Mouse (Mus musculus) spleen, adult 2 months (tissue): Measurements from ENCODE around the gene Sdsl.

Experiments
- CTCF ChIP-seq: fragments of 200-500 bp; IDR thresholded peaks from 2 replicates; pipeline ENCODE4 v1.5.1; 2011; ENCODE audit warnings: mild to moderate bottlenecking, inconsistent platforms; ENCODE audit not compliant: insufficient read depth, insufficient read length, insufficient replicate concordance; ENCODE audit errors: extremely low read depth
- POLR2A ChIP-seq: fragments of 200-500 bp; IDR thresholded peaks from 2 replicates; pipeline ENCODE4 v1.6.1; 2011; ENCODE audit warnings: low read depth, low read length, inconsistent platforms

- TF ChIP-seq CTCF (no peak), POLR2A (no peak)
These were observed 15.2 kb upstream of the Sdsl start for GRCm38 (mm10) chr5:120487844-120488243.
